Mouse (Mus musculus): Measurements from ENCODE around the gene Slc9b2.

DNA sequence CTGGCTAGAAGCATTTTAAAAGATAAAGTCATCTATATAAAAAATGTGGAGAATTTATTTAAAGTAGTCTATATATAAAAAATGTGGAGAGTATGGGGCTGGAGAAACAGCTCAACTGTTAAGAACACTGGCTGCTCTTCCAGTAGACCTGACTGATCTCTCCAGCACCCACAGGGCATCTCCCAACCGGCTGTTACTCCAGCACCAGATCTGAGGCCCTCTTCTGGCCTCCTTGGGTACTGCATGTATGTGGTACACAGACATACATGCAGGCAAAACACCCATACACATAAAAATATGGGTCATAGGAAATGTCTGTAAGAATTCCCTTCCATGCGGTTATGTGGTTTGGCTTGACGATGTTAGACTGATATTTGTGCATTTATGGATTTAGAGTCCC, 21.1 kb downstream of the Slc9b2 start:
- TF ChIP-seq EP300 (IDR thresholded peaks at IDR 0.05; ENCODE audit: insufficient read depth, low read depth, low read length) (no peak), POLR2A (IDR thresholded peaks at IDR 0.05; ENCODE audit: insufficient read depth, low read length) (no peak), CTCF (IDR thresholded peaks at IDR 0.05; ENCODE audit: low read depth, low read length) (peak; percentile 66)
